Mouse (Mus musculus) forebrain, embryonic 13.5 days (tissue): Measurements from ENCODE around the gene Enox2. TPM values are rescaled to one million over a fixed set of nuclear protein-coding genes. Genes with fewer than 3 reads are reported as not detected.
"Not testable (repeated sequence)": the region's sequence is repeated elsewhere in the genome, so short reads cannot be mapped to it uniquely, and the experiment has no call there.

Experiments used
- ATAC-seq: fragments of 200-750 bp; cut with Nextera tagmentation; 2 replicates; pipeline ENCODE4 v1.8.0; 2017
- H3K27ac ChIP-seq: fragments of 300-500 bp; sonication (generic); 2 replicates; pipeline ENCODE4 v1.5.1; 2015; ENCODE audit warnings: inconsistent platforms, mild to moderate bottlenecking, moderate library complexity
- H3K27me3 ChIP-seq: fragments of 300-500 bp; sonication (generic); 2 replicates; pipeline ENCODE4 v1.6.1; 2015; ENCODE audit warnings: mild to moderate bottlenecking, inconsistent platforms
- H3K36me3 ChIP-seq: fragments of 300-500 bp; sonication (generic); 2 replicates; pipeline ENCODE4 v1.6.1; 2015; ENCODE audit warnings: mild to moderate bottlenecking, inconsistent platforms; ENCODE audit not compliant: poor library complexity, severe bottlenecking
- H3K4me1 ChIP-seq: fragments of 300-500 bp; sonication (generic); 2 replicates; pipeline ENCODE4 v1.6.1; 2015; ENCODE audit warnings: inconsistent platforms
- H3K4me2 ChIP-seq: fragments of 300-500 bp; sonication (generic); 2 replicates; pipeline ENCODE4 v1.6.1; 2015; ENCODE audit warnings: inconsistent platforms, mild to moderate bottlenecking, moderate library complexity
- H3K4me3 ChIP-seq: fragments of 300-500 bp; sonication (generic); 2 replicates; pipeline ENCODE4 v1.5.1; 2015; ENCODE audit warnings: mild to moderate bottlenecking, inconsistent platforms
- H3K9ac ChIP-seq: fragments of 300-500 bp; sonication (generic); 2 replicates; pipeline ENCODE4 v1.6.1; 2015; ENCODE audit warnings: mild to moderate bottlenecking, inconsistent platforms
- H3K9me3 ChIP-seq: fragments of 300-500 bp; sonication (generic); replicated peaks from 2 replicates; pipeline ENCODE4 v1.6.1; 2016; ENCODE audit warnings: inconsistent platforms
- WGBS: fragments of 180-500 bp; shearing (Covaris S2); methylation state at CpG from one replicate; pipeline ENCODE4 v1.1.7; 2015; 5-methylcytosine and 5-hydroxymethylcytosine counted together
- polyA plus RNA-seq: library from polyadenylated mRNA; unstranded; fragments of >200 nt; fragmentation: Nextera tagmentation; extraction: Ambion mirVana; gene quantifications from 2 replicates; pipeline ENCODE4 v1.2.1, GENCODE M21; 2015

The Enox2 gene
- polyA plus RNA-seq, 1 experiment from 2014 or later = 10.1 TPM

DNA sequence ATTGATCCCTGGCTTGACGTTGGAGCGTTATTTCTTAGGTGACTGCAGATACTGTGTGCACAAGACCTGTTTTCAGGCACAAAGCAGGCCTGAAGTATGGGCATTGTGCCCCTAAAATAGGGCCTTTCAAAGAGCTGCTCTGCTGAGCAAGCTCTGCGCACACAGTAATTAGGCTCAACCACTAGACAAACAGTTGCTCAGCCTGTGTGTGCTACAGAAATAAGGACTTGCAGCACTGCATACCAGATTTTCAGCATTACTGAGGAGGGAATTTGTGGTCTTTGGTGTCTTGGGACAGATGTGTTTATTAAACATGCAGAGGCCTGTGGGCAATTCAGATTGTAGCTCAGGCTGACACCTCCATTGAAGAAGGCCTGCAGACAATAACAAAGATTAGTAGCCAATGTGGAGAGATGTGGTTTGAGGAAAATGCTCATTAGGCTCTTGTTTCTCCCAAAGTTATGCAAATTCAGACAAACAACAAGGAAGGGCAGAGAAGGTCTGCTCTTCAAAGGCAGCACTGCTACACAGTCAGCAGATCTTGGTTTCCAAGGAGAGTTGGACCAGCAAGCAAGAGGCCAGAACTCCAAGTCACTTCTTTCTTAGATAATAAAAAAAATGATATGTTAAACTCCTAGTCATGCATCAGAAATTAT, 163.2 kb downstream of the Enox2 start:
- no peaks in the 10 kb centered on the region for H3K36me3 ChIP-seq
- 26% methylated on average over 3 of the region's 3 CpGs for WGBS
- peaks cover 3% of the 10 kb centered on the region; the same call in 1 of the 2 replicates for H3K27me3 ChIP-seq
- H3K4me3 ChIP-seq = no peak overlapping the region
- peak; percentile 95 for ATAC-seq
- peak overlapping the region; percentile 44; the same call in 1 of the 2 replicates for H3K27ac ChIP-seq
- H3K4me2 ChIP-seq = no peak overlapping the region
- no peak overlapping the region for H3K9ac ChIP-seq
- H3K4me1 ChIP-seq = no peaks in the 10 kb centered on the region
- no peaks in the 10 kb centered on the region for H3K9me3 ChIP-seq

DNA sequence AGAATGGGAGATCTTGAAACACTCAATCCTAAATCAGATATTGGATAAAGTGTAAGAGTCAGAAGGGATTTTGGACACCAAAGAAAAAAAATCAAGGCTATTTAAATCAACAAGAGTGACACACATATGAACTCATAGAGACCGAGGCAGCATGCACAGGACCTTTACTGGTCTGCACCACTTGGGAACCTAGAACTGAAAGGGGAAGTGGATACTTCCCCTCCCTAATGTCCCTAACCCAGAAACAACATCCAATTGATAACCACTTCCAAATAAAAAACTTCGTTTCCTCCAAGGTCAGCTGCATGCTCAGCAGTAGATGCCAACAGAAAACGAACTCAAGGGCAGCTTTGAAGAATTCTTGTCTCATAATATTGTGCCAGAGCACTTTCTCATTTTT, 171.6 kb downstream of the Enox2 start:
- Histone ChIP-seq H3K4me3 (no peak overlapping the region), H3K36me3 (no peaks in the 10 kb centered on the region), H3K27me3 (no peaks in the 10 kb centered on the region), H3K4me1 (no peaks in the 10 kb centered on the region), H3K9me3 (no peaks in the 10 kb centered on the region), H3K4me2 (no peak overlapping the region), H3K27ac (no peak overlapping the region), H3K9ac (no peak overlapping the region)
- ATAC-seq = no peak
- 82% methylated on average over 3 of the region's 3 CpGs for WGBS

DNA sequence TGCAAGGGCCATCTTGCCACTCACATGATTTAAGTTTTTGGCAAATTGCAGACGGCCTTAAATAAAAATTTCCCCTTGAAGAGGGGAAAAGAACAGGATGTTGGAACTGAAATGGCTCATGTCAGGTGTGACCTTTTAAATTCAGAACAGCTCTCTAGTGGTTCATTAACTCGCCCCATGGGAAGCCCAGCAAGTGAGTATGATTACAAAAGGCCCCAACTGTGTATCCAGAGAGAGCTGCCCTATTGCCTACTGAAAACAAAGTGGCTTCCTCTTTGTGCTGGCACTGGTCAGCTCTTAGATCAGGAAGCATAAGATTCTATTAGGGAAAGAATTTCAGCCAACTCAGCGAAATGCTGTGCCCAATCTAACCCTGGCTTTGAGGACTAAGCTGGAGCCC, 175.6 kb downstream of the Enox2 start:
- no peak for ATAC-seq
- Histone ChIP-seq H3K4me2 (no peak overlapping the region), H3K9ac (no peak overlapping the region), H3K27ac (no peak overlapping the region), H3K4me3 (no peak overlapping the region), H3K4me1 (no peaks in the 10 kb centered on the region), H3K27me3 (no peaks in the 10 kb centered on the region), H3K36me3 (no peaks in the 10 kb centered on the region), H3K9me3 (no peaks in the 10 kb centered on the region)
- WGBS = 23% methylated on average over 3 of the region's 3 CpGs

DNA sequence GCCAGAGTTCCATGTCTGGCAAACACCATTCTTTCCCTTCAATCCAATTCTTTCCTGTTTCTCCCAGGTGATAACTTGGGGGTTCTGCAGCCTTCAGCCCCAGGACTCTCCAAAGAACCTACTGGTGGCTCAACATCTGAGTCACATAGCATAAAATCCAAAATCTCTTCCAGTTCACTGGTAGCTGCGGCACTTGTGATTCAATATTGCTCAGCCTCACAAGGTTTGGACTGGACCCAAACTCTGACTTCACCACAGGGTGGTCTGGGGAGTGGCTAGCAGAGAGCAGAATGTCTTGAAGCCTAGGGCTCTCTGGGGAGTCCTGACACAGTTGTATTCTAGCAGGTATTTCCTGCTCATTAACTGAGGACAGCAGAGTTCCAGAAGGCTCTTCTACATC, 187.5 kb downstream of the Enox2 start:
- H3K36me3 ChIP-seq, ATAC-seq, H3K4me1 ChIP-seq, H3K9ac ChIP-seq, H3K4me2 ChIP-seq, H3K27ac ChIP-seq, H3K9me3 ChIP-seq, H3K27me3 ChIP-seq, H3K4me3 ChIP-seq: not testable (repeated sequence)
- WGBS = 64% methylated on average over 1 of the region's 1 CpGs

DNA sequence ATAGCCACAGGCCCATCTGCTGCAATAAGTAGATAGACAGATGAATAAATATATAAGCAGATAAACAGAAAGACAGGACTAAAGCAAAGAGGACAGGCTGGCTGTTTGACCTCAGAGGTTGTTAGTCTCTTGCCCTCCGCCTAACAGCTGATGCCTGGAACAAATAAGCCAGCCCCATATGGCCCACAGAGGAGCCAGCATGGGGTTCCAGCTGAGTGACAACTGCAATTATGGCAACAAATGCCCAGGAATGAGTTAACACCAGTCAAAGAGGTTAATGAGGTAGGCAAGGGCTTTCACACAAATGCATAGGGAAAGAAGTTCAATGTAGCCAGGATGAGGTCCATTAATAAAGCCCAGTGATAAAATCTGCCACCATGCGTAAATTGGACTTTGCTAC, 191.8 kb downstream of the Enox2 start:
- 41% methylated on average over 2 of the region's 2 CpGs for WGBS

DNA sequence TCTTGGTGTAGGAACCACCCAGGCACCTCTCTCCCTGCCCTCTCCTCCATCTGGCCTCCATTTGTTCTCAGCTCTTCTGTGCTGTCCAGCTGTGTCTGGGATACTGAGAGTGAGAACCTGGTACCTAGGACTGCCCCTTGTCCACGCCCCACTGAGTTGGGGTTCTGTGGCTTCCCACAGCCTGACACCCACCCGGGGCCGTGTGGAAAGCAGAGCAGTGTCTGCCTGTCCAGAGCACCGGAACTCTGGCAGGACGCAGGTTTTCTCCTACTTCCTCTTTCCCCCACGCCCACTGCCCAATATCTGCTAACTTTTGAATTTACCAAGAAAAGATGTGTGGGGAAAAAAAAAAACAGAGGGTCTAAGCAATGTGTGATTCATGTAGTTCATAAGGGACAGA, 213.0 kb downstream of the Enox2 start:
- Histone ChIP-seq H3K4me1 (no peaks in the 10 kb centered on the region), H3K27ac (no peak overlapping the region), H3K4me3 (no peak overlapping the region), H3K36me3 (no peaks in the 10 kb centered on the region), H3K9ac (no peak overlapping the region), H3K9me3 (no peaks in the 10 kb centered on the region), H3K27me3 (no peaks in the 10 kb centered on the region), H3K4me2 (no peak overlapping the region)
- 93% methylated on average over 6 of the region's 6 CpGs for whole genome bisulfite sequencing
- no peak for ATAC-seq

More for the DNA sequence above, 191.8 kb downstream of the Enox2 start:
- 0 out of 2 replicates have a peak, but pooled peaks cover 5% of the 10 kb centered on the region for H3K4me1 ChIP-seq
- no peak overlapping the region for H3K4me2 ChIP-seq
- no peak overlapping the region for H3K9ac ChIP-seq
- ATAC-seq = peak; percentile 66
- no peaks in the 10 kb centered on the region for H3K36me3 ChIP-seq
- H3K27me3 ChIP-seq = no peaks in the 10 kb centered on the region
- no peak overlapping the region for H3K4me3 ChIP-seq
- H3K9me3 ChIP-seq = no peaks in the 10 kb centered on the region
- no peak overlapping the region for H3K27ac ChIP-seq

DNA sequence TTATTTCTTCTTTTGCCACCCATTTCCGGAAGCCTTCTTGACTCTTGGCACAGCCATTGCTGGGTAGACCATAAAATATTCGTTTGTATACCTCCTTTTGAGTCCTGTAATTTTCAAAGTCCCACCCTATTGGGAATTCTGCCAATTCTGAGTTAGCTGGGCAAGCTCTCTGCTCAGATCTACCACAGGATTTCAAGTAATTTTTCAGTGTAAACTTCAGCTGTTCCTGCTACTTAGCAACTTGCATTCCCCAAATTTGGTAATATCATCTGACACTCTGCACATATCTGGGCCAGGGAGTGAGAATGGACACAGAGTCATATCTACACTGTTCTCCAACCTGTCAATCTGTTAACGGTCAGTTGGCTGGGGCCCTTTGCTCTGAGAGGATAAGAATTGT, 214.5 kb downstream of the Enox2 start:
- WGBS = 73% methylated on average over 3 of the region's 3 CpGs
- H3K4me1 ChIP-seq = no peaks in the 10 kb centered on the region
- no peaks in the 10 kb centered on the region for H3K36me3 ChIP-seq
- H3K4me3 ChIP-seq = no peak overlapping the region
- H3K27me3 ChIP-seq = no peaks in the 10 kb centered on the region
- ATAC-seq = 0 out of 2 replicates have a peak, but pooled peaks have one; percentile 8
- H3K27ac ChIP-seq = no peak overlapping the region
- no peaks in the 10 kb centered on the region for H3K9me3 ChIP-seq
- no peak overlapping the region for H3K4me2 ChIP-seq
- H3K9ac ChIP-seq = no peak overlapping the region

DNA sequence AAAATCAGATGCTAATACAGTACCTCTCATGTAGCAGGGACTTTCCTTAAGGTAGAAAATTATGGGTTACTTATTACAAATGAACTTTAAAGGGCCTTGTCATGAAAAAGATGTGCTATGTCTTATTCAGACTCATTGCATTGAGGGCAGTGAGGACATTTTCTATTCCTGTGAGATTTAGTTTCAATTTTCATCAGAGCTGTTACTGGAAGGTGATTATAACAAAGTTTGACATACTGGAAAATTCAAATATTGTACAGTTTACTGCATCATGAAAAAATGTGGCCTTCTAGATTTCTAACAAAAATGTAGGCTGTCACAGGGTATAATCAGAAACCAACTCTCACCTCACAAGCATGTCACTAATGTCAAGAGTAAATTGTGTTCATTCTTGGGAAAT, 242.9 kb downstream of the Enox2 start:
- H3K4me2 ChIP-seq = no peak overlapping the region
- no peak overlapping the region for H3K9ac ChIP-seq
- no peaks in the 10 kb centered on the region for H3K27me3 ChIP-seq
- no peak for ATAC-seq
- no peaks in the 10 kb centered on the region for H3K9me3 ChIP-seq
- no peaks in the 10 kb centered on the region for H3K36me3 ChIP-seq
- H3K4me1 ChIP-seq = no peaks in the 10 kb centered on the region
- H3K27ac ChIP-seq = no peak overlapping the region
- H3K4me3 ChIP-seq = no peak overlapping the region

DNA sequence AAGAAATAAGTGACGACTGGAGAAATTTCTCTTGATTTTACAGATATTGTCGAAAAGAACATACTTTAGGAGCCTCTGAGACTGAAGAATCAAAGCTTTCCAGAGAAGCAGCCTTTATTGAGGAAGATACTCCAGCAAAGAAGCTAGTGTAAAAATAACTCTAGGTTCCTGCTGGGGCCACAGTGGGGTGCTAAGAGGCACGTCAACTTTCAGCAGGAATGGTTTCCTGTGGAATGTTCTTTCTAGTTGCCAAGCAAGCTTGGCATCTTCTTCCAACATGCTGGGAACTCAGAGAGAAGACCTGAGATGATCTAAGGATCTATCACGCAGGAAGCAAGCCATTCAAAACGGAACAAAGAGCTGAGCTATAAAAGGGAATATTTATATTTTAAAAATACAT, 278.3 kb downstream of the Enox2 start:
- H3K4me1 ChIP-seq = no peaks in the 10 kb centered on the region
- no peak for ATAC-seq
- H3K27ac ChIP-seq = no peak overlapping the region
- no peaks in the 10 kb centered on the region for H3K9me3 ChIP-seq
- H3K4me2 ChIP-seq = no peak overlapping the region
- no peaks in the 10 kb centered on the region for H3K36me3 ChIP-seq
- no peak overlapping the region for H3K9ac ChIP-seq
- no peak overlapping the region for H3K4me3 ChIP-seq
- no peaks in the 10 kb centered on the region for H3K27me3 ChIP-seq
- WGBS = 73% methylated on average over 5 of the region's 5 CpGs

DNA sequence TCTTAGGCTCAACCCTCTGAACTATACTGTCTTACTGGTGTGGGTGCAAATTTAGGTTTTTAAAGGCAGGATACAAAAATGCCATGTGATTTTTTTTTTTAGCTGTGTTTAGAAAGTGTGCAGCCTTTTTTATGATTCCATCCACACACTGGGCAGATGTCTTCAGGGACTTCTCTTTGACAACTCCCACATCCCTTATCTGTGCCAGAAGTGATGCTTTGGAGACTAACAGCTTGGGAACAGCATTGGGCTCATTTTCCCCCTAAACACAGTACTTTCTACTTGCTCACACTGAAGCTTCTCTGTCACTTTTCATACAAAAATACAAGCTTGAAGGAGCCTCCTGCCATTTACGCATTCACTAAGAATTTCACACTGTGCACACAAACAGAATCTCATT, 282.4 kb downstream of the Enox2 start:
- no peak overlapping the region for H3K4me3 ChIP-seq
- no peaks in the 10 kb centered on the region for H3K36me3 ChIP-seq
- no peak overlapping the region for H3K27ac ChIP-seq
- ATAC-seq = no peak
- no peaks in the 10 kb centered on the region for H3K27me3 ChIP-seq
- no peak overlapping the region for H3K4me2 ChIP-seq
- WGBS = 96% methylated on average over 1 of the region's 1 CpGs
- no peaks in the 10 kb centered on the region for H3K4me1 ChIP-seq
- no peaks in the 10 kb centered on the region for H3K9me3 ChIP-seq
- no peak overlapping the region for H3K9ac ChIP-seq

DNA sequence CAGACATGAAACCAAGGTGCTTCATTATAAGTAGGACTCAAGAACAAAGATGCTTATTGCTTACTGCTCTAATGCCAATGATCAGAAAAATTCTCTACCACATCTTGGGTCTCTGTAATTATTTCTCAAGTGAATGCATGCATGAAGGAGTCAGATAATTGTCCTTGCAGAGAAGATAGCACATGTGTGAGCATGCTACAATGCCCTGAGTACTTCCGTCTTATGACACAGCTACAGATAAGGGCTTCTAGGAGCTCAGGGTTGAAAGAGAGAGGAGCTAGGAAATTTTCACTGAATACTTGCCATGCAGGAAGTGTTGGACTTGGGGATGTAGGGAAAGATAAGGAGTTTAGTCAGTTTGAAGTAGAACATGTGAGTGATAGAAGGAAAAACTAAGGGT, 285.2 kb downstream of the Enox2 start:
- Histone ChIP-seq H3K27me3 (no peaks in the 10 kb centered on the region), H3K4me1 (no peaks in the 10 kb centered on the region), H3K36me3 (no peaks in the 10 kb centered on the region), H3K4me2 (no peak overlapping the region), H3K9me3 (no peaks in the 10 kb centered on the region), H3K27ac (no peak overlapping the region), H3K9ac (no peak overlapping the region), H3K4me3 (no peak overlapping the region)
- 96% methylated on average over 1 of the region's 1 CpGs for WGBS
- no peak for ATAC-seq

DNA sequence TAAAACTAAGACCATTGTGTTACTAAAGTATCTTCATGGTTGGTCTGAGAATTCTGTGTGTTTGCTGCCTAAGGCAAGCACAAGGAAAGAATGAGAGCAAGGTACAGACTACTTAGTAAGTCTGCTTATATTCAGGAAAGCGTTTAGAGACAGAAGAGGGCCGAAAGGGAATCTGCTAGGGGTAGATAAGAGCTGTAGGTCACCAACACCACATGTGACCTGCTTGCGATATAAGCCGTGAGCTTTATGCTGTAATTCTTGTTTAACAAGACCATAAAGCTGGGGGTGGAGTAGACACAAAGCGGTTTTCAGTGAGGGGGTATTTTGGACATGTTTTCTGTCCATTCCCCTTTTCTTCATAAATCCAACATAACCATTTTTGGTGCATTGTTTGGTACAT, 302.4 kb downstream of the Enox2 start:
- Histone ChIP-seq H3K4me2 (no peak overlapping the region), H3K4me1 (no peaks in the 10 kb centered on the region), H3K27me3 (no peaks in the 10 kb centered on the region), H3K9me3 (0 out of 2 replicates have a peak, but pooled peaks cover 2% of the 10 kb centered on the region), H3K27ac (no peak overlapping the region), H3K9ac (no peak overlapping the region), H3K36me3 (no peaks in the 10 kb centered on the region), H3K4me3 (no peak overlapping the region)
- WGBS = 87% methylated on average over 5 of the region's 5 CpGs
- ATAC-seq = no peak

DNA sequence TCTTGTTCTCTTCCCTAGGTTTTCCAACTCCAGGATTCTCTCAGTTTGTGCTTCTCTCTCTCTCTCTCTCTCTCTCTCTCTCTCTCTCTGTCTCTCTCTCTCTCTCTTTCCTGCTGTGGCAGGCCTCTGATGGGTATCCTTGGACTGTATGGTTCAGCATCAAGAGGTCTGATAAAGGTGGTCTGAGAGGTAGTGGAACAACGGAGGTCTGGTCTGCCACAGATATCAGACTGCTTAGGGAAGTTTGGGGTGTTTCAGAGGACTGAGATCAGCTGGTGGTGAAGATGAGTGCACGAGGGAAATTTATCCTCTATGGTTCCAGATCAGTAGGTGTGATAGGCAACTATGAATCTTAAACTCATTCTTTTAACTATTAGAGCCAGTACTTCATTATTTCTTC, 303.6 kb downstream of the Enox2 start:
- no peak overlapping the region for H3K4me3 ChIP-seq
- no peaks in the 10 kb centered on the region for H3K27me3 ChIP-seq
- no peak for ATAC-seq
- 0 out of 2 replicates have a peak, but pooled peaks cover 2% of the 10 kb centered on the region for H3K9me3 ChIP-seq
- H3K4me2 ChIP-seq = no peak overlapping the region
- no peaks in the 10 kb centered on the region for H3K36me3 ChIP-seq
- H3K27ac ChIP-seq = no peak overlapping the region
- 86% methylated on average over 2 of the region's 2 CpGs for WGBS
- no peaks in the 10 kb centered on the region for H3K4me1 ChIP-seq
- H3K9ac ChIP-seq = no peak overlapping the region
